Mouse (Mus musculus) embryonic fibroblast, embryonic 13.5 days (primary cell): Measurements from ENCODE around the gene Poc1b.

Experiments
- CTCF ChIP-seq: IDR thresholded peaks from 2 replicates; pipeline ENCODE4 v1.5.1; 2011; ENCODE audit warnings: mild to moderate bottlenecking, control low read depth, low read length, moderate library complexity, borderline replicate concordance; ENCODE audit not compliant: insufficient read depth
- POLR2A ChIP-seq: IDR thresholded peaks from 2 replicates; pipeline ENCODE4 v1.6.1; 2011; ENCODE audit warnings: low read depth, mild to moderate bottlenecking, control low read depth, low read length, moderate library complexity

DNA sequence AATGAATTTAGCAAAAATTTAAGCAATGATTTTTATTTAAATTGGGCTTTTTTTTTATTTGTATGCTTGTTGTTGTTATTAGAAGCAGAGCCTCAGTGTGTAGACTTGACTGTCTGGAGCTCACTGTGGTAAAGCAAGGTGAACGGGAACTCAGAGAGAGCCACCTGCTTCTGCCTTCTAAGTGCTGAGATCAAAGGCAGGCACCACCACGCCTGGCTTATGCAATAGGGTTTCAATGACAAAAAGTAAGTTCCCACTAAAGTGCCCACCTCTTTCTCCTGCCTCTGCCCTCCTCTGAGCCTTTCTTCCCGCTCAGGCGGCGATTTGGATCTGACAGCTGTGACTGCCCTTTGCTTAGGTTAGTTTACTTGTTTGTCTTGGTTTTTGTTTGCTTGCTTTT is 72.3 kb downstream of the Poc1b start:
- TF ChIP-seq CTCF (no peak), POLR2A (no peak)
